Mouse (Mus musculus) layer of hippocampus, adult 9-10 months (tissue): ENCODE measurements around the gene Gp2.
A peak's percentile ranks its signal among the peaks of the same experiment; 100 is the strongest.

Experiments used
- DNase-seq: peaks from one replicate; pipeline ENCODE4 v3.0.0; 2022; ENCODE audit warnings: low spot score

Gene Gp2

DNA sequence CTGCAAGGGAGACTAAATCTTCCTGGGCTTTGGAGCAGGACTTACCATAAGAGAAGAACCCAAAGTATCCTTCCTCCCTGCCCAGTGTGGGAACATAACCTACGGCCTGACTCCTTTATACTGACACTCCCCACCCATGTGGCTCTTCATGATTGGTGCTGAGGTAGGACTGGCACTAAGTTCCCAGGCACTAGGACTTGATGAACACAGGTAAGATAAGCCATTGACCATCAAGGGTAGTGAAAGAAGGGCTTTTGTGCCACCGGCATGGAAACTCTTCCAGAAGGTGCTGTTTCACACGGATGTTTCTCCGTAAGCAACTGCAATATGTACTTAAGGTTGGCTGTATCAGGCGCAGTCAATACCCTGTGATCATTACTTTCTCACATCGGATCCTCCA, at the start of gene Gp2:
Gene Gp2 (minus strand): TSS at position 101 of the 400 bp plus-strand sequence.
- no peak for DNase-seq

DNA sequence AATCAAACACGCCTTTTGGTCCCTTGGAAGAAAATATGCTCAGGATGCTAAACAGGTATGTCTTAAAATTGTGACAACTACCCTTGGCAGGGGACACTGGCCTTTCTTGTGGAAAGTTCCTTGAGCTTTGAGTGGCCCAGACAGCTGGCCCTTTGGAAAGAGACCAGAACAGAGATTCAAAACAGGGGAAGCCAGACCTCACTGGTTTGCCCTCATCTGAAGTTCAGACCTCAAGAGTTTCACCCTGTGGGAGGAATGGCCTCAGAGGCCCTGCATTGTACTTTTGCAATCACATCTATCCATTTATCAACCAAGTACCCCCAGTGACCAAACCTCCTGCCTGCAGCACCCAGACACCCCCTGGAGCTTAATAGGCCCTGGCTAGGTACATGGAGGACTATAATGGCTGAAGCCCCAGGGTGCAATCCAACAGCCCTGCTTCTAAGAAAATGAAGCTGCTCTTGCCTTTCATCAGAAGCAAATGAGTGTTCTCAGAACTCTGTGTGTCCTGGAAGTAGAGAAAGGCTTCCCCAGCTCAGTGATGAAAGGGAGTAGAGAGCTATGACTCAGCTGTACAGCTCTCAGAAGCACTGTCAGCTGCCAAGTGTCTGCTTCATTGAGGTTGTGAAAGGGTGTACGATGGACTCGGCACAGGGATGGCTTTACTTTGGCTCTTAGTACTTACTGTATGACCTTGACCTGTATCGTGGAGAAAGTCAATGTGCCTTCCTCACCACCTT, 31.1 kb upstream of the Gp2 start:
- DNase-seq, result no peak

DNA sequence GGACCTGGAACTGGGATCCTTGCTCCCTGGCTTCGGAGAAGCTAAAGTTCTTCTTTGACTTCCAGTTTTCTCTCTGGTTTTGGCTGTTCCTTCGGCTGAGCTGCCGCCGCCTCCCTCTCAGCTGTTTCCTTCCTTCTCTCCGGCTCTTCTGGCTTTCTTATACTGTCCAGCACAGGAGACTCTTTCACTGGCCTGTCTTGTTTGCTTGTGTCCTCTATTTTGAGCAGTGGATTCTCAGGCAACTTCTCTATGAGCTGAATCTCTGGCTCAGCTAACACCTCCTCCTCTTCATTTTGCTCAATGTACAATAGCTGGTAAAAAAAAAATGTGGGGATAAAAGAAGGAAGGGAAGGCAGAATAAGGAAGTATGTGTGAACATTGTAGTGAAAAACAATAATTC, 27.6 kb upstream of the Gp2 start:
- no peak for DNase-seq

DNA sequence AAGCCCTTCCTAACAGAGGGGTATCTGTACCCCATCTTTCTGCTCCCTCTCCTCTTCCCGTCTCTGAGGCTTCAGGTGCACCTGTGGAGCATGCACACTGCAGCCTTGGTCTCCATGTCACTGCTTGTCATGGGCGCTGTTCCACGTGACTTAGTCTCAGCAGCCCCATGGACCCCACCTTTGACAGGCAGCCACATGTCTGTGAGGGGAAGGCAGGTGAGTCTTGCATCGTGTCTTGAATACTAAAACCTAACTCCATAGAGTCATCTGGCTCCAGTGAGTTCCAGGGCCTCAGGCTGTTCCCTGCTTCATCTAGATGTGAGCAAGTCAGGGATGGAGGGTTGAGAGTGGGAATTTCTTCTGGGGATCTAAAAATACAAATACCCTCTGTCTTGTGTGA, 25.1 kb upstream of the Gp2 start:
- no peak for DNase-seq

DNA sequence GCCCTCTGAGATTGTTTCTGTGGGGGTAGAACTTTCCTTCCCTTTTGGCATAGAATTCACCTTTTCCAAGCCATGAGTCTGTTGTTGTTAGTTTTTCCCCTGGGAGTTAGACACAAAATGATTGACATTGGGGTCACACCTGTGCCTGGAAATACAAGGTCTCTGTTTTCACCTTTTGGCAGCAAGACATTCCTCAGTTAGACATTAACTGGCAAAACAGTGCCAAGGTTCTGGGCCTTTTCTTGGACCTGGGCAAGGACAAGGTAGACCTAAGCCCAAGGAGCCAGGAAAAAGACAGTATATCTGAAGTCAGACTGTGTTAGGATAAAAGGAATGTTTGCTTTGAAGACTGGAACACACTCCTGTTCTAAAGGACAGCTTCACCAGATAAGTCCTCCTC, 20.2 kb upstream of the Gp2 start, which contains the start of gene Umod:
Gene Umod (minus strand): TSS at position 27 of the 400 bp plus-strand sequence.
- no peak for DNase-seq

DNA sequence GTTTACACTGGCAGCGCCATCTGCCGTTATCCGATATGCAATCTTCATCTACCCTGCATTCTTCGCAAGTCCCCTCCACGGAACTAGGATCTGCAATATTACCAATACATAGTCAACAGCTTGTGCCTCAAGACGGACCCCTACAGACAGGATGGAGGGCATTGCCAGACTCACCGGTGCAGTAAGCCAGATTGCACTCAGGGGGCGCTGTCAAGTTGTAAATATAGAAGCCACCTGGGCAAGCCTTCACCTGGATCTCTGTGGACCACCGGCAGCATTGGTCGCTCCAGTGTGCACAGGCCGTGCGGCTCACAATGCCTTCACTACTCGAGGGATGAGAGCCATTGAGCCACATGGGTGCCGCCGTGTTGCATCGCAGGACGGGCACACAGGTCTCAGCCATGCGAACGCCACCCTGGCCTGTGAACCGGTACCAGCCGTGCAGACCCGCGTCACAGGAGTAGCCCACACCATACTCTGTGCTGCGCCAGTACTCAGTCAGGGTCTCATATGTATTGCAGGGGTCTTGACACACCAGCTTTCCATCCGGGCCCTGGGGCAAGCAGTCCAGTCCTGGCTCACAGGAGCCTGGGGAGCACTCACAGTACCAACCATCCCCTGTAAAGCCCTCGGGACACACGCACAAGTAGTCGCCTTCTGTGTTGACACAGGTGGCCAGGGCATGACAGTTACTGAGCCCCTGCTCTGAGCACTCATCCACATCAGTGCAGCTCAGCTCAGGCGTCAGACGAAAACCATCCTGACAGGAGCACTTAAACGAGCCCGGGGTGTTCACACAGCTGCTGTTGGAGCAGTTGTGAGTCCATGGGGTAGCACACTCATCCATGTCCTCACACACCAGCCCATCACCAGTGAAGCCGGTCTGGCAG, 17.7 kb upstream of the Gp2 start:
- no peak for DNase-seq

DNA sequence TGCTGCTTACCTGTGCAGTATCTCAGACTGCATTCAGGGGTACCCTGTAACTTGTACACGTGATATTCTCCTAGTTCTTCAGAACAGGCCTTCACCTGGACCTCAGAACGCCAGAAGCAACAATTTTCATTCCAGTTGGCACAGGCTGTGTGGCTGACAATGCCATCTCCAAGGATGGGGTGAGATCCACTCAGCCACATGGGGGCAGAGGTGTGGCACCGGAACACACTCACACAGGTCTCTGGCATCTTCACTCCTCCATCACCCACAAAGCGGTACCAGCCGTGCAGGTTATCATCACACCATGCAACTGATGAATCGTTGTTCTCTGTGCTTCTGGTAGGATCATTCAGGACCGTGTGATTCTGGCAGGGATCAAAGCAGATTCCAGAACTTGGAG, 4.9 kb downstream of the Gp2 start:
- no peak for DNase-seq

DNA sequence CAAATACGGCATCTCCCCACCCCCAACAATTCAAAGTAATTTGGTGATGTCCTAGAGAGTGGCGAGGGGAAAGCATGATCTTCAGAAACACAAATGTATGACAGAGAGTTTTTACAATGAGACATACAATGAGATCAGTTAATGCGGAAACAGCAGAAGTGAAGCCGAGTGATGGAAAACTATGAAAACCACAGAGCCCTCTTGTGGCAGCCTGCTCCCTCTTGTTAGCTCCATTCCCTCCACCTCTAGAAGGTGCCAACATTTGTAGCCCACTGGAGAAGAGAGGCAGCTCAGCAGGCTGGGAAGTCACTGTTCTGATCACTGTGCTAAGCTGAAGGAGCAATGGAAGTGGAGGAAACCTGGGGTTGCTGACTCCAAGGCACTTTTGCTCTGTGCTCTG, 15.2 kb downstream of the Gp2 start:
- DNase-seq, result no peak

DNA sequence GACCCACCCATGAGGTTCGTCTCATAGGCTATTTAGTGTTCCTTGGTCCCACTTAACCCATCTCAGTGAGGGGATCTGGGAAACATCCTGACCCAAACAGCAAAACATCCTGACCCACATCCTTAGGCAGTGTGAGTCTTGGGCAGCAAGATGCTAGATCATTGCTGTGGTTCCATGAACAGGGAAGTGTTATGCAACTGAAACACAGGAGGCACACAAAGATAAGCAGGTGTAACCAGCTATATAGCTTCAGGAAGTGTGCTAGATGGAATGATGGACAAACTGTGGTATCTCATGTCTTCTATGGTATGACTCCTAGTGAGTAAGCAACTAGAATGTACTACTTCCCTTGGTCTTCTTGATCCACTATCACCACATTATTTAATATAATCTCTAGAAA, 17.1 kb downstream of the Gp2 start:
- DNase-seq, result no peak

DNA sequence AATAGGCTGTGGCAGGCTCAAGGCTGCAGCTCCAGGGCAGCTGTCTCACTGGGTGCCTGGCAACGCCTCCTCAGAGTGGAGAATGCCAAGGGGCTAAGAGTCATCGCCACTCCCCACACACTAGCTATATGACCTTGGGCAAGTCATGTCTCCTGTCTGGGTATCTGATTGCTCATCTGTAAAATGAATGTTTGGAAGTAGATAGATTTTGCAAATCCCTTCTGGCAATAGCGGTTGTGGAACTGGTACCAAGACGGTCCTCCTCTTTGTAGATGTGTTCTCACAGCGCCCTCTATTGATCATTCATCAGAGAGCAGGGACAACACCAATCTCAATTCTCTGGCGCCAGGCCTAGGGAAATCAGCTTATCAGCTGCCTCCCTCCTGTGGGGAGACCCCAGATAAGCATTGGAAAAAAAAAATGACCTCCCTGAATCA, 31.9 kb downstream of the Gp2 start:
- peak; percentile 84 for DNase-seq

DNA sequence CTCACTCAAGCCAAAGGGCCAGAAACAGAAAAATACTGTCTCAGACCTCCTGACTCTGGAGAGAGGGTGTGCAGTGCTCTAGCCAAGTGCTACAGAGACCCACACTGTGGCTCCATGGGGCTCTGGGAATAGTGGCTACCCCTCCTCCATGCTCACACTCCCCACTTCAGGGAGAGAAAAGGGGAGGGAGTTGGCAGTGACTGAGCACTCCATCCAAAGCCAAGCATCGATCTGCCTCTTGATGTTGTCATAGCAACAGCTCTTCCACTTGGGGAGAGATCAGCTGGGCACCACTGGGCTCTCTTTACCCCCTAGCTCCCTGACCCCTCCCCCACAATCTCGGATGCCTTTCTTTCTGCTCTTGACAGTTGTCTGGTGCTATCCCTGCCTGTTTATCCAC, 38.4 kb downstream of the Gp2 start:
- DNase-seq, result no peak

DNA sequence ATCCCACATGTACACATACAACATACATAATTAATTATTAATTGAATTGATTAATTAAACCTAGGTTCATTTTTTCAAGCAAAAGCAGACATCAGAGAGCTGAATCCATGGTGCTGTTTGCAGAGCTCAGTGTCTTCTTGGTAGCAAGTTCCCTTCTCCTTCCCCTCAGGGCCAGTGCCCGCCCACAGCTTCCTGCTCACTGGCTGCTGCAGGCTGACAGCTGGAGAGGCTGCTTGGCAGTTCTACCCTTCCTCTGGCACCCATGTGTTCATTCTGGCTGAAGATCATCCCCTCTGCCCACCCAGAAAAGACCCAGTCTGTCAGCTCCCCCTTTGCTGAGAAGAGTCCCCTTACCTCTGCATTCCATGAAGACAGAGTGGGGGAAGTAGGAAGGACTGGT, 40.6 kb downstream of the Gp2 start:
- DNase-seq, result no peak

DNA sequence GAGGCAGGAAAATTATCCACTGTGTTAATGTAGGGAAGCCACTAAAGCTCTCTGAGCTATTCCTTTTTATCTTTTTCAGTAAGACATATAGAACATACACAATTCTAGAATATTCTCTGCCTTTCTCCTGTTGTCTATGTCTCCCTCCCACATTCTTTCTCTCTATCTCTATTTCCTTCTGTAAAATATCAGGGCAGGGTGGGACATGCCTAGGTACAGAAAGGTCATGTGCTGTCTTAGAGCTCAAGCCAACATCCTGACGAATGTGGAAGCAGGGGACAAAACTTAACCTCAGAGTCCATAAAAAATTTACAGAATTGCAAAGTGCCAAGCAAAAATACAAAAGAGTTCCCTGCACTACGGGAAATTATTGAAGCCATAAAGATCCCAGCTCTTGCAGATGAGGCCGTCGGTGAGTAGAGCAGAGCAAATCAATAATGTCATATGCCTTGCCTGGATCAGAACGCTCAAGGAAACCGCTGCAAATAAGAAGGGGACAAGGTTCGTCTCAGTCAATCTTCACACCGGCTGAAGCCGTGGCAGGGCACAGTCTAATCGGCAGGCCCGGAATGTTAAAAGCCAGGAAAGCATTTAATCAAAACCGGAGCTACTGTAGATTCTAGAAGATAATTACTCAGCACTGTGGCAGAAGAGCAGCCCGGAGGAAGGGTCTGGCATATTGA, 64.9 kb downstream of the Gp2 start:
- DNase-seq, result no peak
